ENCODE assay signal across 8 mouse cellular contexts in the genomic region with DNA sequence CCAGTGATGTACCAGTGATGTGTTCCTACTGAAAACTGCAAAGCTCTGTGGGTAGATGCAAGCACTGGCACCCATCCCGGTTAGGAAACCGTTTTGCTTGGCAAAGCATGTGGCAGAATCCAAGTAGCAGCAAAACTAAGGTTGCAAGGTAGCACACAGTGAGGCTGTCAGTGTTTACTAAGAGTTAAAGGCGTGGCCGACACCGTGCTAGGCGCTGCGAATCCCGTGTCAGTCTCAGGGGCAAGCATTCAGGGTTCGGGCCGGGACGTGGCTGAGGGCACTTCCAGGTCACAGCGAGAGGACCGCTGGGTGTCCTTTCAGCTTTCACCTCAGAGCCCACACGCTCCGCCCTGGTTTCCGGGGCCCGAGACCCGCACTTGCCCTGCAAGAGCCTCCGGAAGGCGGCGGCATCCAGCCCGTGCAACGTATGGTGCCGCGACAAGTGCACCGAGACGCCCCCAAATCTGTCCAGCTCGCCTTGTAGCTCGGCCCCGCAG. TPM values are rescaled to one million over a fixed set of nuclear protein-coding genes. Genes with fewer than 3 reads are reported as not detected.
A peak's percentile ranks its signal among the peaks of the same experiment; 100 is the strongest.
DNase-seq lines count a peak whose midpoint lies in the region; ATAC-seq and TF ChIP-seq lines count a peak whose summit lies in the region.

No protein-coding gene starts in this region.

- TF ChIP-seq POLR2A in spleen, adult 2 months (IDR thresholded peaks at IDR 0.05; ENCODE audit: low read depth, low read length): no peak

- WGBS in spleen, adult 2 months: under 1% methylated on average over 30 of the region's 30 CpGs
- WGBS in forebrain, embryonic 15.5 days: 0% methylated on average over 30 of the region's 30 CpGs

- H3K9me3 ChIP-seq in forebrain, embryonic 15.5 days: no peaks in the 10 kb centered on the region
- H3K9me3 ChIP-seq in megakaryocyte, embryonic 14.5 days: no peaks in the 10 kb centered on the region

- H3K27me3 ChIP-seq in spleen, adult 2 months (ENCODE audit: control insufficient read depth, insufficient read depth, low read length): no peaks in the 10 kb centered on the region
- no peaks in the 10 kb centered on the region for H3K27me3 ChIP-seq in forebrain, embryonic 15.5 days
- H3K27me3 ChIP-seq in megakaryocyte, embryonic 14.5 days (replicated peaks): no peaks in the 10 kb centered on the region

- peak overlapping the region; percentile 63 for H3K4me2 ChIP-seq in forebrain, embryonic 15.5 days (replicated peaks)

- TF ChIP-seq CTCF in spleen, adult 2 months (IDR thresholded peaks at IDR 0.05; ENCODE audit: extremely low read depth, insufficient read depth, insufficient read length, insufficient replicate concordance): no peak

- no peak for DNase-seq in cerebellum, adult 11 months
- DNase-seq in spleen, adult 2 months (ENCODE audit: low read depth in 1 of 2, low spot score in 2 of 2): peak; percentile 5 to 77
- no peak for DNase-seq in spleen, adult 12 weeks (ENCODE audit: low spot score)
- DNase-seq in layer of hippocampus, adult 9-11 months: peak; percentile 75
- DNase-seq in spleen, postnatal 14 days (ENCODE audit: low spot score in 2 of 2): peak; percentile 59 to 69

- peak overlapping the region; percentile 93 for H3K27ac ChIP-seq in spleen, adult 2 months (ENCODE audit: insufficient read depth, low read length)
- H3K27ac ChIP-seq in forebrain, embryonic 15.5 days (replicated peaks): peak overlapping the region; percentile 92

- peak overlapping the region; percentile 76 for H3K9ac ChIP-seq in forebrain, embryonic 15.5 days (replicated peaks)

- H3K36me3 ChIP-seq in spleen, adult 2 months (ENCODE audit: control insufficient read depth, insufficient read depth, low read length): no peaks in the 10 kb centered on the region
- H3K36me3 ChIP-seq in forebrain, embryonic 15.5 days: no peaks in the 10 kb centered on the region
- peaks cover 16% of the 10 kb centered on the region for H3K36me3 ChIP-seq in megakaryocyte, embryonic 14.5 days (replicated peaks; ENCODE audit: low read length)

- peak; percentile 60 for ATAC-seq in cerebellum, adult (ENCODE audit: insufficient number of reproducible peaks, low FRiP score, low TSS enrichment)
- ATAC-seq in forebrain, embryonic 15.5 days (replicated peaks): no peak

- peak overlapping the region; percentile 75 for H3K4me3 ChIP-seq in spleen, adult 2 months (ENCODE audit: extremely low read depth, insufficient read depth, insufficient read length)
- peak overlapping the region; percentile 73 for H3K4me3 ChIP-seq in forebrain, embryonic 15.5 days
- H3K4me3 ChIP-seq in megakaryocyte, embryonic 14.5 days (replicated peaks): peak overlapping the region; percentile 92

- no peaks in the 10 kb centered on the region; the same call in 1 of the 2 replicates for H3K4me1 ChIP-seq in spleen, adult 2 months (ENCODE audit: control insufficient read depth, insufficient read depth, insufficient read length)
- peaks cover 19% of the 10 kb centered on the region for H3K4me1 ChIP-seq in forebrain, embryonic 15.5 days
- H3K4me1 ChIP-seq in megakaryocyte, embryonic 14.5 days: peaks cover 42% of the 10 kb centered on the region

RNA-seq across cellular contexts. Expression of a gene that starts 0.7 kb away (rescaled TPM):
- 1.5 and 2.3 TPM in 2 replicates for polyA plus RNA-seq in spleen, adult 2 months (2012; rRNA removed)
- polyA plus RNA-seq in forebrain, embryonic 15.5 days (2015; fragmentation: Nextera tagmentation; extraction: Ambion mirVana): 33.7 and 34.7 TPM in 2 replicates
- 3.3 TPM in 1 of 2 replicates, not detected in the other for polyA plus RNA-seq in megakaryocyte, embryonic 14.5 days (2012; ENCODE audit: insufficient read depth, low replicate concordance)

RNA-seq across cellular contexts. Expression of a gene that starts 1.0 kb away (rescaled TPM):
- 11.6 and 16.4 TPM in 2 replicates for polyA plus RNA-seq in spleen, adult 2 months (2012; rRNA removed)
- polyA plus RNA-seq in forebrain, embryonic 15.5 days (2015; fragmentation: Nextera tagmentation; extraction: Ambion mirVana): 5.1 and 5.9 TPM in 2 replicates
- 11.3 and 12.7 TPM in 2 replicates for polyA plus RNA-seq in megakaryocyte, embryonic 14.5 days (2012; ENCODE audit: insufficient read depth, low replicate concordance)

Comparison
In these comparisons a context has a peak if more than half of its experiments do, and no peak if none do; other contexts are left out.
1. DNase-seq: peak in spleen, adult 2 months (2 of 2), layer of hippocampus, adult 9-11 months (single experiment) and spleen, postnatal 14 days (2 of 2); none in cerebellum, adult 11 months (single experiment) and spleen, adult 12 weeks (single experiment).
2. Peak in every context shown above with its lines, with median percentiles within 50 percentile points of each other: H3K4me3 ChIP-seq.